Mouse (Mus musculus) midbrain, embryonic 11.5 days (tissue): ENCODE measurements at regions not wholly inside any gene's neighbourhood (a gene's known extent, or its start where the extent isn't known, plus 50 kb on each side); places are given as distances from the start of the nearest gene placed in this dataset.

Experiments used
- ATAC-seq: fragments of 200-750 bp; cut with Nextera tagmentation; 2 replicates; pipeline ENCODE4 v1.8.0; 2017; ENCODE audit warnings: moderate TSS enrichment, moderate library complexity; ENCODE audit not compliant: low FRiP score
- DNase-seq: peaks from one replicate; pipeline ENCODE4 v3.0.0; 2015; ENCODE audit warnings: low spot score; ENCODE audit errors: missing footprints
- H3K27ac ChIP-seq: fragments of 300-500 bp; sonication (generic); 2 replicates; pipeline ENCODE4 v1.5.1; 2014; ENCODE audit warnings: low read depth, low read length
- H3K27me3 ChIP-seq: fragments of 300-500 bp; sonication (generic); 2 replicates; pipeline ENCODE4 v1.6.1; 2014; ENCODE audit warnings: mild to moderate bottlenecking, low read length, moderate library complexity, mixed read lengths; ENCODE audit not compliant: control insufficient read depth, insufficient read depth
- H3K36me3 ChIP-seq: fragments of 300-500 bp; sonication (generic); 2 replicates; pipeline ENCODE4 v1.6.1; 2014; ENCODE audit warnings: mild to moderate bottlenecking, low read length, moderate library complexity, mixed read lengths; ENCODE audit not compliant: control insufficient read depth, insufficient read depth
- H3K4me1 ChIP-seq: fragments of 300-500 bp; sonication (generic); 2 replicates; pipeline ENCODE4 v1.6.1; 2014; ENCODE audit warnings: low read length; ENCODE audit not compliant: control insufficient read depth, insufficient read depth
- H3K4me2 ChIP-seq: fragments of 300-500 bp; sonication (generic); 2 replicates; pipeline ENCODE4 v1.6.1; 2014; ENCODE audit warnings: mild to moderate bottlenecking, moderate library complexity
- H3K4me3 ChIP-seq: fragments of 300-500 bp; sonication (generic); 2 replicates; pipeline ENCODE4 v1.5.1; 2014; ENCODE audit warnings: low read depth, low read length
- H3K9ac ChIP-seq: fragments of 300-500 bp; sonication (generic); 2 replicates; pipeline ENCODE4 v1.6.1; 2014; ENCODE audit warnings: low read length
- H3K9me3 ChIP-seq: fragments of 300-500 bp; sonication (generic); 2 replicates; pipeline ENCODE4 v1.6.1; 2016; ENCODE audit warnings: low read length; ENCODE audit not compliant: control insufficient read depth
- WGBS: fragments of 180-500 bp; shearing (Covaris S2); extraction: QIAGEN DNeasy Blood & Tissue Kit; methylation state at CpG from one replicate; pipeline ENCODE4 v1.1.7; 2014; 5-methylcytosine and 5-hydroxymethylcytosine counted together

DNA sequence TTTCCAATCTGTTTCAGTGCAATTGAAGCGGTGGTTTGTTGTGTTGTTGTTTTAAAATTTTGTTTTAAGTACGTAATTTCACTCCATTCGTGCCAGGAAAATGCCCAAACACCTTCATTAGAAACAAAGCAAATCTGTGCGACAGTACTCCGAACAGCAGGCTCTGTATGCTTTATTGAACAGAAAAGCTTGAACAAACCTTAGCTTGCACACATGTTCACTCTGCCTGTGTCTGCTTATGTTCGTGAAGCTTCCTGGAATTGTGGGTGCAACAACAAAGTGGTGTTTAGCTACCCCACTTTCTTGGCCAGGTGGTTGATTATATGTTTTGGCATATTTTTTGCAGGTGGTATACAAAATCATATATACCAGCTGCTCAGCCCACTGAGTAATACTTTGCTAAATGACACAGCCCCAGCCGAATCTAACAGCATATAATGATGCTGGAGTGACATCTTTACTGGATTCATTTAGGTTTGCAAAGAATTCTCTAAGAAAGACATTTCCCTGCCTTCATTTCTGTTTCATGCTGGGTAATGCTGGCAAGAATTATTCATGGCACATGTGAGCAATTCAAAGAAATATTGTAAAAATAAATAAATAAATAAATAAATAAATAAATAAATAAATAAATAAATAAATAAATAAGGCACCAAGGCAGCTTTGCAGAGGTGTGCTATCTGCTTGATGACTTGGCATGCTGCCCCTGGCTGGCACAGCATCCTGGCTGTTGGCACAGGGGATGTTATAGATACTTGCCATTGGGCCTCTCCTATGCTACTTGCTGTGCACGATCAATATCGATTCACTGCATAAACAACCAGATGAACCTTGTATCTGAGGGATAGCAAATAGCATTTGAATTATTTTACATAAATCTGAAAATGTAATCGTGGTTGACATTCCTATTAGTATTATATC lies 679.9 kb downstream of the Dach1 start:
- H3K36me3 ChIP-seq, result no peaks in the 10 kb centered on the region
- no peak for ATAC-seq
- 89% methylated on average over 10 of the region's 10 CpGs for WGBS
- H3K4me2 ChIP-seq, result no peak overlapping the region
- no peaks in the 10 kb centered on the region for H3K4me1 ChIP-seq
- no peaks in the 10 kb centered on the region for H3K9me3 ChIP-seq
- no peak overlapping the region for H3K27ac ChIP-seq
- no peaks in the 10 kb centered on the region for H3K27me3 ChIP-seq
- DNase-seq, result no peak
- no peak overlapping the region for H3K9ac ChIP-seq
- H3K4me3 ChIP-seq, result no peak overlapping the region

DNA sequence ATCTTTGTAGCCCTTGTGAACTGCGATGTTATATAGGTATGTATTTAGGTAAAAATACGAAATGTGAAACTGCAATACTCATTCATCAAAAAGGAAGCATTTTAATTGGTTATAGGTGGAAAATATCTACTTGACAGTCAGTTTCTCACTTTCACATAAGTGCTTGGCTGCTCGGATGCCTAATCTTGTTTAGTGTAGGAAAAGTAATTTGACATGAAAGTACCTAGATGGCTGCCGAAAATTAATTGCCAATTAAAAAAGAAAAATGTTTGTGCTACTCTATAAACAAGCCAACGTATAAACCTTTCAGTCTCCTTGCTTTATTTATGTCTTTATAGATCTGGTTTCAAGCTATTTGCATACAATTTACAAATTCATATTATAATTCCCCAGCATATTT lies 691.3 kb downstream of the Dach1 start:
- H3K4me3 ChIP-seq, result no peak overlapping the region
- no peak overlapping the region for H3K9ac ChIP-seq
- H3K4me2 ChIP-seq, result no peak overlapping the region
- no peaks in the 10 kb centered on the region for H3K36me3 ChIP-seq
- WGBS, result 88% methylated on average over 5 of the region's 5 CpGs
- ATAC-seq (no peak), DNase-seq (no peak)
- H3K27ac ChIP-seq, result no peak overlapping the region
- H3K9me3 ChIP-seq, result no peaks in the 10 kb centered on the region
- no peaks in the 10 kb centered on the region for H3K27me3 ChIP-seq
- H3K4me1 ChIP-seq, result no peaks in the 10 kb centered on the region

DNA sequence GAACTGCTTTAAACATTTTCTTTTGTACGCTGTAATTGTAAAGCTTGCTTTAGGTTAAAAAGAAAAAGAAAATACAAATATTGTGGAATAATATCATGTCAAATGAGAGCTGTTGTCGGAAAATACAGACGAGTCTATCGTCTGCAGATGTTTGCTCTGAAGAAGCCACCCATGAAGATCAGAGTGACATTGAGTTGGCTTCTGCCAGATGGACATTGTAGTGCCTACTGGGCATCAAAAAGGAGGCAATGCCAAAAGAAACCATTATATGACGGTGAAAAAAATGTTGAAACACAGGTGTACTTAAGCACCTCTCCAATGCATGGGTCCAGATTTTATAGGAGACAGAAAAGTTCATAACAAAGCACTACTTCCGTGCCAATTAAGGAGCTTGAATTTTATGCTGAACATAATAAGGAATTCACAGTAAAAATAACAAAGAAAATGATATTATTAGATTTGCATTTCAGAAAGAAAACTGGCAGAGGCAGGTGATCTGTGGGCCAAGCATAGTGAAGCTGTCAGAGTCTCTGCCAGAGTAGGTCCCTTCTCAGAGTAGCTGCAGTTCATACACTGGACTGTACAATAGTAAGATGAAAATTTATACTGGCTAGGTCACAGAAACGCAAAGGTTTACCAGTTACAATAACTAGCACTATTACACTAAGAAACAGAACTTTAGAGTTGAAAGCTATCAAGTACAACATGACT lies 718.9 kb downstream of the Dach1 start:
- 84% methylated on average over 7 of the region's 7 CpGs for WGBS
- Histone ChIP-seq H3K4me3 (no peak overlapping the region), H3K9me3 (no peaks in the 10 kb centered on the region), H3K27me3 (no peaks in the 10 kb centered on the region), H3K9ac (no peak overlapping the region), H3K4me2 (no peak overlapping the region), H3K36me3 (no peaks in the 10 kb centered on the region), H3K27ac (no peak overlapping the region), H3K4me1 (no peaks in the 10 kb centered on the region)
- DNase-seq, result no peak
- ATAC-seq, result no peak

DNA sequence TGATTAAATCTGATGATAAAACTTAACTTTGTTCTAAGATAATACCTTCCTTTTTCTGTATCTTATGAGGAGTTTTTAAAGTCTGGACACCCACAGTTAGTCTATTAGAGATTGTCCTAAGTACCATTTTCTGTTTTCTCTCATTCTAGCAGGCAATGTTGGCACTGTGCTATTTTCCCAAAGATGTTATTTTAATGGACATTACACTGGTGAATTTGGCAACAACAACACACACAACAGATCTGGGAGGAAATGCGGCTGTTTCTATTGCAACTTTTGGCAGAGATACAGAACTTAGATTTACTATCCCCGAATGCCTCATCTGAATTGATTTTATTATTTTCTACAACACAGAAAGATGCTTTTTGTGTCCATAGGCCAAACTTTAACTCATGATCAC lies 720.9 kb downstream of the Dach1 start:
- DNase-seq (no peak), ATAC-seq (no peak)
- H3K4me1 ChIP-seq, result no peaks in the 10 kb centered on the region
- 95% methylated on average over 2 of the region's 2 CpGs for WGBS
- no peaks in the 10 kb centered on the region for H3K36me3 ChIP-seq
- H3K9ac ChIP-seq, result no peak overlapping the region
- H3K27ac ChIP-seq, result no peak overlapping the region
- no peak overlapping the region for H3K4me3 ChIP-seq
- H3K27me3 ChIP-seq, result no peaks in the 10 kb centered on the region
- no peaks in the 10 kb centered on the region for H3K9me3 ChIP-seq
- H3K4me2 ChIP-seq, result no peak overlapping the region

DNA sequence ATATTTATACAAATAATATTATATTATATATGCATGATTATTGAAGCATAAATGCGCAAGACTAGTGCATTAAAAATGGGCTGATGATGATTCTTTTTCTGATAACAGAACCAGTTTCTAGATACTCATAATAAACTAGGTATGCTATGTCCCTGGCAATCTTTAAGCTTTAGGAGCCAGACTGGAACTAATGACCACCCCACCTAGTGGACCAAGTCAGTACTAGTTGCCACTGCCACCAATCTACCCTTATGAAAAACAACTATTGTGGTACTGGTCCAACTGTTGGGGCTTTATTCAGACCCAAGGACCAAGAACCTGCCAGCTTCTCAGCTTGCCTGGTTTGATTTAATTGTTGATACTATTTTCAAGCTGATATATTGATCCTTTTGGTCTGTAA lies 722.8 kb downstream of the Dach1 start:
- DNase-seq, result no peak
- no peak overlapping the region for H3K4me3 ChIP-seq
- H3K4me1 ChIP-seq, result no peaks in the 10 kb centered on the region
- no peak overlapping the region for H3K4me2 ChIP-seq
- H3K27me3 ChIP-seq, result no peaks in the 10 kb centered on the region
- WGBS, result 94% methylated on average over 1 of the region's 1 CpGs
- H3K9me3 ChIP-seq, result no peaks in the 10 kb centered on the region
- no peak overlapping the region for H3K9ac ChIP-seq
- H3K36me3 ChIP-seq, result no peaks in the 10 kb centered on the region
- ATAC-seq, result no peak
- no peak overlapping the region for H3K27ac ChIP-seq

DNA sequence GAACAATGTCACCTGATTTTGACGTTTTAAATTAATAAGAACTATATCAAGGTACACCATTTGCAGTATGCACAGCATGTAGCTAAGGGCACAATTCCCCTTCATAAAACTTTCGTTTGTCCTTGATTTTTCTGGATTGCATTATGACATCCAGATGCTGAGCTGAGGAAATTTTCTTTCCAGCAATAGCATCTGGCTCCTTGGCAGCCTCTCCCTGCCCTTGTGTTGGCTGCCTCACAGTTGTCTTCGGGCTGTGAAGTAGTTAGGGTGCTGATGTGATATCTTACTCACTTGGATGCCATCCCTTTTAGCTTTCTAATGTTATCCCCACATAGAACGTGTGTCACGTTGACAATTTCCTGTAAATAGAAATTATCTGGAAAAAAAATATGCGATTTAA lies 729.2 kb downstream of the Dach1 start:
- 81% methylated on average over 6 of the region's 6 CpGs for WGBS
- no peaks in the 10 kb centered on the region for H3K4me1 ChIP-seq
- DNase-seq (no peak), ATAC-seq (no peak)
- no peaks in the 10 kb centered on the region for H3K9me3 ChIP-seq
- no peaks in the 10 kb centered on the region for H3K36me3 ChIP-seq
- H3K27ac ChIP-seq, result no peak overlapping the region
- no peaks in the 10 kb centered on the region for H3K27me3 ChIP-seq
- H3K4me3 ChIP-seq, result no peak overlapping the region
- no peak overlapping the region for H3K9ac ChIP-seq
- no peak overlapping the region for H3K4me2 ChIP-seq

DNA sequence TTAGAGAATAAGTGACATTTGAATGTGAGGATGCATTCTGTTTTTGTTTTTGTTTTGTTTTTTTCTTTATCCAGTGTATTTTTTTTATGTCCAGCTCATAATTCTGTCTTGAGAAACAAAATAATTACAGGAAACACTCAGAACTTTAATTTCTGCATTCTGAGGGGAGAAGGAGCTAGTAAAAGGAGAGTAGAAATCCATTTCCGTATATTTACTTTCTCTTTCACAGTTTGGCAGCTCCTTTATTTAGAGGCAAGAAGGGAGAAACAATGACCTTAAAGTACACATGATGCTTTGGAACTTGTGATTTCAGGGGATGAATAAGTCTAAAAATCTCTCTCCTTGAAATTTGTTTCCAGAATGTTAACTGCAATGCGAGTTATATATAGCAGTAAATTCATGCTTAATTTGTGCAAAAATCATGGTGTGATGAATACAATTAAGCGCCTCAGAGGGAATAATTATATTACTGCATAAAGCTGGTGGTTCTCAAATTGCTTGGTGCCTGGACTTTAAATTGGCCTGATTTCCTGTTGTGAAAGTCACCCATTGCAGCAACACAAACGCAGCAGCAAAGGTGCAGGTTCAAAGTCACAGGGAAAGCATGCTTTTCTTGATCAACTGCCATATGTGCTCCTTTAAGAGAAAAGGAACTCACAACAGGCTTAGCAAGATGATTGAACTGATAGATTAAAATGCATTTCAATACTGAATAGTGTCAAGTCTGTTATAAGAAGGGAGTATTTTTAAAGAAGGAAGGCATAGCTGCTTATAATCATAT lies 733.9 kb downstream of the Dach1 start:
- H3K4me3 ChIP-seq, result no peak overlapping the region

DNA sequence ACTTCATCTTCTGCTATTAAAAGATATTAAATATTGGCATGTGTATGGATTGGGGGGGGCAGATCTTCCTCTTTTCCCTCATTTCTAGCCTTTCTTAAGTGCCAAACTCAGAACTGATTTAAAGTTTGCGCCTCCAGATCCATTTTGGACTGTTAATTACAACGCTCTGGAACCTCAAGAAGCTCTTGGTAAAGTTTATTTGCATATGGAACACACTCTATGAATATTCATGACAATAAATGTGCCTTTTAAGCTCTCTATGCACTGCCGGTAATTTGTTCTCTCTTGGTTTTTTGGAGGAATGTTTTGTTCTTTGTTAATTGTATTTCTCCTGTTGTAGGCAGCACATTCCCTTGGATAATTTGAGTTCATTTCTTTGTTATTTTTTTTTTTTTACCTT lies 738.3 kb downstream of the Dach1 start:
- Histone ChIP-seq H3K27me3 (no peaks in the 10 kb centered on the region), H3K9ac (no peak overlapping the region), H3K27ac (no peak overlapping the region), H3K36me3 (no peaks in the 10 kb centered on the region), H3K4me1 (no peaks in the 10 kb centered on the region), H3K9me3 (no peaks in the 10 kb centered on the region), H3K4me2 (no peak overlapping the region), H3K4me3 (no peak overlapping the region)
- DNase-seq (no peak), ATAC-seq (no peak)
- WGBS, result 85% methylated on average over 3 of the region's 3 CpGs

More for the DNA sequence above, 733.9 kb downstream of the Dach1 start:
- ATAC-seq (no peak), DNase-seq (no peak)
- Histone ChIP-seq H3K27me3 (no peaks in the 10 kb centered on the region), H3K4me2 (no peak overlapping the region), H3K9me3 (no peaks in the 10 kb centered on the region), H3K4me1 (no peaks in the 10 kb centered on the region), H3K27ac (no peak overlapping the region), H3K36me3 (no peaks in the 10 kb centered on the region), H3K9ac (no peak overlapping the region)
- 67% methylated on average over 4 of the region's 4 CpGs for WGBS
